Mouse (Mus musculus) testis, adult 2 months (tissue): ENCODE results near the gene Chrne. TPM values are rescaled to one million over a fixed set of nuclear protein-coding genes. Genes with fewer than 3 reads are reported as not detected.

Experiments
- H3K27ac ChIP-seq: fragments of 200-500 bp; 2 replicates; pipeline ENCODE4 v1.5.1; 2012; ENCODE audit warnings: low read depth, low read length; ENCODE audit not compliant: control insufficient read depth, insufficient read depth
- H3K27me3 ChIP-seq: fragments of 200-500 bp; 2 replicates; pipeline ENCODE4 v1.6.1; 2012; ENCODE audit warnings: mild to moderate bottlenecking, low read length, moderate library complexity; ENCODE audit not compliant: control insufficient read depth, insufficient read depth
- H3K36me3 ChIP-seq: fragments of 200-500 bp; 2 replicates; pipeline ENCODE4 v1.6.1; 2012; ENCODE audit warnings: mild to moderate bottlenecking, low read length; ENCODE audit not compliant: control insufficient read depth, insufficient read depth
- H3K4me1 ChIP-seq: fragments of 200-500 bp; 2 replicates; pipeline ENCODE4 v1.6.1; 2012; ENCODE audit warnings: low read length; ENCODE audit not compliant: control insufficient read depth, insufficient read depth
- H3K4me3 ChIP-seq: fragments of 200-500 bp; 2 replicates; pipeline ENCODE4 v1.5.1; 2012; ENCODE audit warnings: low read depth, mild to moderate bottlenecking, low read length, moderate library complexity, mixed read lengths; ENCODE audit not compliant: control insufficient read depth
- CTCF ChIP-seq: fragments of 200-500 bp; IDR thresholded peaks from 2 replicates; pipeline ENCODE4 v1.5.1; 2012; ENCODE audit warnings: low read depth, mild to moderate bottlenecking, inconsistent platforms, low read length, moderate library complexity; ENCODE audit not compliant: control insufficient read depth, insufficient read depth, insufficient replicate concordance
- POLR2A ChIP-seq: fragments of 200-500 bp; IDR thresholded peaks from 2 replicates; pipeline ENCODE4 v1.6.1; 2012; ENCODE audit warnings: low read depth, mild to moderate bottlenecking, inconsistent platforms, low read length, moderate library complexity; ENCODE audit not compliant: control insufficient read depth
- polyA plus RNA-seq: library from polyadenylated mRNA; depleted of rRNA; stranded (reverse); fragments of >200 nt; gene quantifications from 2 replicates; pipeline ENCODE4 v1.2.3, GENCODE M21; 2012

The Chrne gene
- polyA plus RNA-seq, 1 experiment = 243 TPM

GRCm38 (mm10) chr11:70660571-70660970 is 41.6 kb upstream of the Chrne start:
- no peak overlapping the region for H3K4me3 ChIP-seq

GRCm38 (mm10) chr11:70658942-70659341 is 39.9 kb upstream of the Chrne start:
- no peak for TF ChIP-seq CTCF
- TF ChIP-seq POLR2A = no peak
- H3K4me3 ChIP-seq = no peak overlapping the region
- H3K27ac ChIP-seq = no peak overlapping the region
- H3K27me3 ChIP-seq = no peaks in the 10 kb centered on the region
- no peaks in the 10 kb centered on the region; the same call in 1 of the 2 replicates for H3K36me3 ChIP-seq
- peaks cover 16% of the 10 kb centered on the region for H3K4me1 ChIP-seq

More at GRCm38 (mm10) chr11:70660571-70660970, 41.6 kb upstream of the Chrne start:
- no peak overlapping the region for H3K27ac ChIP-seq
- no peaks in the 10 kb centered on the region for H3K27me3 ChIP-seq
- no peaks in the 10 kb centered on the region; the same call in none of the 2 replicates for H3K36me3 ChIP-seq
- TF ChIP-seq POLR2A (no peak), CTCF (no peak)
- H3K4me1 ChIP-seq = peaks cover 16% of the 10 kb centered on the region

DNA sequence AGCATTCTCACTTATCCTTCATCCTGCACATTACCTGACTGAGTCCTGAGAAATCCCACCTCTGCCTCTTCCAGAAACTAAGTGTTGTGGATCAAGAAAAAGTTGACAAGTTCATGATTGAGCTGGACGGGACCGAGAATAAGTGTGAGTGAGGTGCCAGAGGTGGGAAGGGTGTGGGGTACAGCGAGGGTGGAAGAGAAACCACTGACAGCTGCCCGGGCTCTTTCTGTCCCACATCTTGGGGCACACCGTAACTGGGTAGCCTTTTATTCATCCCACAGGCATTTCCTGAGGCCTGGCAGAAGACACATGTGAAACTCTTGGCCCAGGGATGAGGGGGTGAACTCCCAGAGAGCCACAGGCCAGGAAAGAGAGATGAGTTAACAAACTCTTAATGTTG is 39.5 kb upstream of the Chrne start:
- Histone ChIP-seq H3K4me1 (peaks cover 16% of the 10 kb centered on the region), H3K27me3 (no peaks in the 10 kb centered on the region), H3K27ac (no peak overlapping the region), H3K36me3 (no peaks in the 10 kb centered on the region; the same call in 1 of the 2 replicates), H3K4me3 (no peak overlapping the region)
- no peak for TF ChIP-seq POLR2A
- no peak for TF ChIP-seq CTCF

- H3K36me3 ChIP-seq = no peaks in the 10 kb centered on the region; the same call in 1 of the 2 replicates
- no peak overlapping the region for H3K4me3 ChIP-seq
- peaks cover 16% of the 10 kb centered on the region for H3K4me1 ChIP-seq
- no peaks in the 10 kb centered on the region for H3K27me3 ChIP-seq
- TF ChIP-seq CTCF = no peak
- TF ChIP-seq POLR2A = no peak
- H3K27ac ChIP-seq = no peak overlapping the region
Observed at GRCm38 (mm10) chr11:70657991-70658390, 39.0 kb upstream of the Chrne start.

GRCm38 (mm10) chr11:70657573-70657972 is 38.6 kb upstream of the Chrne start:
- Histone ChIP-seq H3K4me3 (no peak overlapping the region), H3K4me1 (peaks cover 20% of the 10 kb centered on the region), H3K36me3 (no peaks in the 10 kb centered on the region; the same call in 1 of the 2 replicates), H3K27ac (no peak overlapping the region), H3K27me3 (no peaks in the 10 kb centered on the region)
- TF ChIP-seq CTCF (no peak), POLR2A (0 out of 2 replicates have a peak, but pooled peaks have one; percentile 12)

- H3K27me3 ChIP-seq = no peaks in the 10 kb centered on the region
- H3K27ac ChIP-seq = peak within 1 kb of the TSS; percentile 95
- peak within 1 kb of the TSS; percentile 80 for H3K4me3 ChIP-seq
- H3K36me3 ChIP-seq = no peaks in the 10 kb centered on the region; the same call in 1 of the 2 replicates
- H3K4me1 ChIP-seq = peaks cover 21% of the 10 kb centered on the region
- TF ChIP-seq CTCF (no peak), POLR2A (no peak)
Observed at GRCm38 (mm10) chr11:70656964-70657363, 37.9 kb upstream of the Chrne start, which contains the start of gene Eno3. Eno3 (plus strand) TSS chr11:70657202.

- peak overlapping the region; percentile 80 for H3K4me3 ChIP-seq
- no peaks in the 10 kb centered on the region for H3K27me3 ChIP-seq
- H3K36me3 ChIP-seq = no peaks in the 10 kb centered on the region; the same call in 1 of the 2 replicates
- TF ChIP-seq CTCF (no peak), POLR2A (0 out of 2 replicates have a peak, but pooled peaks have one; percentile 22)
- peak overlapping the region; percentile 95 for H3K27ac ChIP-seq
- H3K4me1 ChIP-seq = peaks cover 23% of the 10 kb centered on the region
Observed at GRCm38 (mm10) chr11:70656456-70656927, 37.5 kb upstream of the Chrne start.
